Comparison of ENCODE assay signal across 7 mouse cellular contexts in genomic region chr4:137857116-137857515, GRCm38 (mm10). TPM values are rescaled to one million over a fixed set of nuclear protein-coding genes. Genes with fewer than 3 reads are reported as not detected.
DNase-seq lines count a peak whose midpoint lies in the region; ATAC-seq and TF ChIP-seq lines count a peak whose summit lies in the region.

No protein-coding gene starts in this region.

- TF ChIP-seq EP300 in stomach, postnatal 0 days (optimal IDR thresholded peaks at IDR 0.05) = no peak

- no peaks in the 10 kb centered on the region for H3K27me3 ChIP-seq in kidney, adult 2 months (replicated peaks; ENCODE audit: control insufficient read depth, insufficient read depth, low read length)
- H3K27me3 ChIP-seq in stomach, postnatal 0 days (ENCODE audit: control insufficient read depth, insufficient read depth, low read length) = no peaks in the 10 kb centered on the region

- no peak for TF ChIP-seq POLR2A in kidney, adult 2 months (IDR thresholded peaks at IDR 0.05; ENCODE audit: low read depth, low read length)
- TF ChIP-seq POLR2A in bone marrow, adult 2 months (IDR thresholded peaks at IDR 0.05; ENCODE audit: borderline replicate concordance, control insufficient read depth, low read depth, low read length) = no peak

- H3K4me3 ChIP-seq in kidney, adult 2 months (ENCODE audit: insufficient read depth, low read depth, low read length) = no peak overlapping the region
- H3K4me3 ChIP-seq in bone marrow, adult 2 months (replicated peaks; ENCODE audit: control insufficient read depth, low read depth, low read length) = no peak overlapping the region
- H3K4me3 ChIP-seq in stomach, postnatal 0 days (ENCODE audit: low read depth, low read length) = no peak overlapping the region

- peaks cover 5% of the 10 kb centered on the region for H3K4me1 ChIP-seq in kidney, adult 2 months (ENCODE audit: control insufficient read depth, insufficient read depth, low read length)
- no peaks in the 10 kb centered on the region for H3K4me1 ChIP-seq in bone marrow, adult 2 months (ENCODE audit: control insufficient read depth, insufficient read depth, low read length)
- H3K4me1 ChIP-seq in stomach, postnatal 0 days (replicated peaks; ENCODE audit: control insufficient read depth, insufficient read depth) = no peaks in the 10 kb centered on the region

- no peak overlapping the region for H3K9ac ChIP-seq in stomach, postnatal 0 days (ENCODE audit: low read length)

- WGBS in kidney, adult 2 months = 53% methylated on average over 7 of the region's 7 CpGs
- 42% methylated on average over 7 of the region's 7 CpGs for WGBS in bone marrow, adult 2 months
- 42% methylated on average over 7 of the region's 7 CpGs for WGBS in stomach, postnatal 0 days

- H3K27ac ChIP-seq in kidney, adult 2 months (ENCODE audit: insufficient read depth, low read depth, low read length) = no peak overlapping the region
- no peak overlapping the region for H3K27ac ChIP-seq in bone marrow, adult 2 months (ENCODE audit: control insufficient read depth, insufficient read depth, low read depth, low read length, poor library complexity)
- no peak overlapping the region for H3K27ac ChIP-seq in stomach, postnatal 0 days (replicated peaks)

- peak; percentile 74 for TF ChIP-seq CTCF in kidney, adult 2 months (conservative IDR thresholded peaks at IDR 0.05; ENCODE audit: insufficient read depth, insufficient read length, low read depth, low read length)
- TF ChIP-seq CTCF in bone marrow, adult 2 months (IDR thresholded peaks at IDR 0.05; ENCODE audit: control insufficient read depth, insufficient read depth, low read length) = peak; percentile 86
- peak; percentile 76 for TF ChIP-seq CTCF in stomach, postnatal 0 days (IDR thresholded peaks at IDR 0.05; ENCODE audit: low read depth)

- no peak overlapping the region for H3K4me2 ChIP-seq in stomach, postnatal 0 days (replicated peaks; ENCODE audit: low read depth)

- peak; percentile 71 for DNase-seq in kidney, adult 2 months
- no peak for DNase-seq in kidney, adult 11 months
- DNase-seq in ES-CJ7 (ENCODE audit: low read depth, low spot score) = peak; percentile 81
- peak; percentile 58 to 70 for DNase-seq in lung, adult 18-20 months
- peak; percentile 69 for DNase-seq in stomach, postnatal 0 days (ENCODE audit: low spot score)
- no peak for DNase-seq in cerebellum, adult 11-12 months

- H3K36me3 ChIP-seq in kidney, adult 2 months (ENCODE audit: control insufficient read depth, insufficient read depth, low read length) = no peaks in the 10 kb centered on the region
- no peaks in the 10 kb centered on the region for H3K36me3 ChIP-seq in stomach, postnatal 0 days (ENCODE audit: control insufficient read depth, insufficient read depth, low read length)

- ATAC-seq in stomach, postnatal 0 days (ENCODE audit: low FRiP score, low TSS enrichment) = no peak

- H3K9me3 ChIP-seq in stomach, postnatal 0 days (ENCODE audit: control insufficient read depth, low read length) = no peaks in the 10 kb centered on the region

RNA-seq across cellular contexts. Expression of gene Ece1, which starts 4.9 kb away (rescaled TPM):
- 30.7 and 33.7 TPM in 2 replicates for polyA plus RNA-seq in kidney, adult 2 months (2012; rRNA removed)
- 4.3 and 7.3 TPM in 2 replicates for polyA plus RNA-seq in bone marrow, adult 2 months (2011; ENCODE audit: insufficient read depth, insufficient read length, low replicate concordance, missing spikeins)
- 22.9 and 29.8 TPM in 2 replicates for polyA plus RNA-seq in stomach, postnatal 0 days (2015; fragmentation: Nextera tagmentation; extraction: Ambion mirVana)

Comparison
In these comparisons a context has a peak if more than half of its experiments do, and no peak if none do; other contexts are left out.
1. DNase-seq: peak in kidney, adult 2 months (single experiment), ES-CJ7 (single experiment), lung, adult 18-20 months (2 of 2) and stomach, postnatal 0 days (single experiment); none in kidney, adult 11 months (single experiment) and cerebellum, adult 11-12 months (single experiment).
2. Peak in every context shown above with its lines, with median percentiles within 50 percentile points of each other: CTCF ChIP-seq.